Mouse (Mus musculus) heart, embryonic 12.5 days (tissue): ENCODE results near the gene Wdr82. TPM values are rescaled to one million over a fixed set of nuclear protein-coding genes. Genes with fewer than 3 reads are reported as not detected.

Experiments
- ATAC-seq: fragments of 200-750 bp; cut with Nextera tagmentation; 2 replicates; pipeline ENCODE4 v1.8.0; 2017; ENCODE audit warnings: moderate TSS enrichment, moderate library complexity; ENCODE audit not compliant: insufficient number of reproducible peaks, low FRiP score
- H3K27ac ChIP-seq: fragments of 300-500 bp; sonication (generic); 2 replicates; pipeline ENCODE4 v1.5.1; 2016; ENCODE audit warnings: mild to moderate bottlenecking, moderate library complexity; ENCODE audit not compliant: poor library complexity, severe bottlenecking
- H3K27me3 ChIP-seq: fragments of 300-500 bp; sonication (generic); replicated peaks from 2 replicates; pipeline ENCODE4 v1.6.1; 2016; ENCODE audit warnings: mild to moderate bottlenecking, moderate library complexity
- H3K36me3 ChIP-seq: fragments of 300-500 bp; sonication (generic); 2 replicates; pipeline ENCODE4 v1.6.1; 2016; ENCODE audit warnings: mild to moderate bottlenecking, moderate library complexity
- H3K4me1 ChIP-seq: fragments of 300-500 bp; sonication (generic); replicated peaks from 2 replicates; pipeline ENCODE4 v1.6.1; 2016; ENCODE audit warnings: mild to moderate bottlenecking
- H3K4me2 ChIP-seq: fragments of 300-500 bp; sonication (generic); 2 replicates; pipeline ENCODE4 v1.6.1; 2016; ENCODE audit warnings: mild to moderate bottlenecking, moderate library complexity
- H3K4me3 ChIP-seq: fragments of 300-500 bp; sonication (generic); 2 replicates; pipeline ENCODE4 v1.5.1; 2016; ENCODE audit warnings: mild to moderate bottlenecking
- H3K9ac ChIP-seq: fragments of 300-500 bp; sonication (generic); 2 replicates; pipeline ENCODE4 v1.6.1; 2016; ENCODE audit warnings: mild to moderate bottlenecking, moderate library complexity
- H3K9me3 ChIP-seq: fragments of 300-500 bp; sonication (generic); replicated peaks from 2 replicates; pipeline ENCODE4 v1.6.1; 2016; ENCODE audit warnings: mild to moderate bottlenecking, moderate library complexity
- WGBS: fragments of 180-500 bp; shearing (Covaris S2); methylation state at CpG from one replicate; pipeline ENCODE4 v1.1.7; 2016; 5-methylcytosine and 5-hydroxymethylcytosine counted together
- polyA plus RNA-seq: library from polyadenylated mRNA; unstranded; fragments of >200 nt; fragmentation: Nextera tagmentation; extraction: Ambion mirVana; gene quantifications from 2 replicates; pipeline ENCODE4 v1.2.1, GENCODE M21; 2016

The Wdr82 gene
- polyA plus RNA-seq, 1 experiment from 2014 or later: 23.6 TPM

GRCm38 (mm10) chr9:106226151-106226682 is 55.5 kb downstream of the Wdr82 start:
- peak overlapping the region; percentile 48 for H3K4me3 ChIP-seq
- H3K9me3 ChIP-seq: no peaks in the 10 kb centered on the region
- no peak overlapping the region for H3K27ac ChIP-seq
- peak overlapping the region; percentile 84 for H3K4me2 ChIP-seq
- WGBS: 4% methylated on average over 34 of the region's 34 CpGs
- peak; percentile 31 for ATAC-seq
- peak overlapping the region; percentile 67 for H3K9ac ChIP-seq
- H3K4me1 ChIP-seq: peaks cover 22% of the 10 kb centered on the region
- no peaks in the 10 kb centered on the region for H3K36me3 ChIP-seq
- H3K27me3 ChIP-seq: peaks cover 24% of the 10 kb centered on the region

GRCm38 (mm10) chr9:106227790-106228429 is 57.2 kb downstream of the Wdr82 start:
- Histone ChIP-seq H3K9ac (no peak overlapping the region), H3K27ac (no peak overlapping the region), H3K9me3 (no peaks in the 10 kb centered on the region), H3K27me3 (peaks cover 24% of the 10 kb centered on the region), H3K4me1 (peaks cover 22% of the 10 kb centered on the region), H3K4me2 (no peak overlapping the region), H3K36me3 (peaks cover 6% of the 10 kb centered on the region), H3K4me3 (no peak overlapping the region)
- 22% methylated on average over 8 of the region's 8 CpGs for WGBS
- no peak for ATAC-seq

GRCm38 (mm10) chr9:106230051-106230733 is 59.5 kb downstream of the Wdr82 start:
- H3K4me1 ChIP-seq: peaks cover 29% of the 10 kb centered on the region
- WGBS: 76% methylated on average over 9 of the region's 9 CpGs
- no peak overlapping the region for H3K27ac ChIP-seq
- H3K27me3 ChIP-seq: peaks cover 7% of the 10 kb centered on the region
- H3K9me3 ChIP-seq: no peaks in the 10 kb centered on the region
- ATAC-seq: no peak
- no peak overlapping the region for H3K4me2 ChIP-seq
- no peak overlapping the region for H3K4me3 ChIP-seq
- peaks cover 29% of the 10 kb centered on the region for H3K36me3 ChIP-seq
- no peak overlapping the region for H3K9ac ChIP-seq

- no peak for ATAC-seq
- H3K27ac ChIP-seq: no peak overlapping the region
- H3K9me3 ChIP-seq: no peaks in the 10 kb centered on the region
- no peak overlapping the region for H3K4me2 ChIP-seq
- whole genome bisulfite sequencing: 47% methylated on average over 3 of the region's 3 CpGs
- H3K9ac ChIP-seq: no peak overlapping the region
- H3K4me1 ChIP-seq: peaks cover 31% of the 10 kb centered on the region
- H3K27me3 ChIP-seq: peaks cover 1% of the 10 kb centered on the region
- no peak overlapping the region for H3K4me3 ChIP-seq
- H3K36me3 ChIP-seq: peaks cover 34% of the 10 kb centered on the region
Measured at GRCm38 (mm10) chr9:106230734-106231106, 60.0 kb downstream of the Wdr82 start.

- Histone ChIP-seq H3K9me3 (no peaks in the 10 kb centered on the region), H3K4me3 (no peak overlapping the region), H3K4me2 (no peak overlapping the region), H3K36me3 (peaks cover 38% of the 10 kb centered on the region), H3K27me3 (no peaks in the 10 kb centered on the region), H3K4me1 (peaks cover 26% of the 10 kb centered on the region), H3K9ac (no peak overlapping the region), H3K27ac (no peak overlapping the region)
- no peak for ATAC-seq
- 68% methylated on average over 7 of the region's 7 CpGs for WGBS
Measured at GRCm38 (mm10) chr9:106231220-106231619, 60.5 kb downstream of the Wdr82 start.

GRCm38 (mm10) chr9:106231816-106232215 is 61.1 kb downstream of the Wdr82 start:
- no peak overlapping the region for H3K4me2 ChIP-seq
- no peak overlapping the region for H3K4me3 ChIP-seq
- no peak overlapping the region for H3K9ac ChIP-seq
- H3K27ac ChIP-seq: no peak overlapping the region
- H3K27me3 ChIP-seq: no peaks in the 10 kb centered on the region
- no peak for ATAC-seq
- H3K9me3 ChIP-seq: no peaks in the 10 kb centered on the region
- WGBS: 76% methylated on average over 4 of the region's 4 CpGs
- H3K4me1 ChIP-seq: peaks cover 20% of the 10 kb centered on the region
- H3K36me3 ChIP-seq: peaks cover 44% of the 10 kb centered on the region

DNA sequence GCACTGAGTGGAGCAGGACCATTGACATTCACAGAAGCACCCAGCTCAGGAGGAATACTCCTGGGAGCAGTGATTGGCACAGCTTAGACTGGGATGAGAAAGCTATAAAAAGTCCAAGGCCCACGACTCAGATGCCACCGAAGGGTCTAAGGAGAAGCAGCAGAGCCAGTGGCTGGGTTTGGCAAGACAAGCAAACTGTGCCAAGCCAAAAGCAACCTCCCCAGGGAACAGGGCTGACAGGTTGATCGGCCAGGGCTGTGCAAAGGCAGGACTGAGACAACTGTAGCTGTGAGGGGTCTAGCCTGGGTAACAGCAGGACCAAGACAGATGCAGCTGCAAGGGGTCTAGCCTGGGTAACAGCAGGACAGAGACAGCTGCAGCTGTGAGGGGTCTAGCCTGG is 62.2 kb downstream of the Wdr82 start:
- H3K27me3 ChIP-seq: no peaks in the 10 kb centered on the region
- H3K4me3 ChIP-seq: no peak overlapping the region
- WGBS: 86% methylated on average over 3 of the region's 3 CpGs
- no peak for ATAC-seq
- no peak overlapping the region for H3K4me2 ChIP-seq
- H3K9me3 ChIP-seq: no peaks in the 10 kb centered on the region
- H3K9ac ChIP-seq: no peak overlapping the region
- H3K27ac ChIP-seq: no peak overlapping the region
- H3K36me3 ChIP-seq: peaks cover 55% of the 10 kb centered on the region
- peaks cover 16% of the 10 kb centered on the region for H3K4me1 ChIP-seq

GRCm38 (mm10) chr9:106233953-106234352 is 63.2 kb downstream of the Wdr82 start:
- 80% methylated on average over 6 of the region's 6 CpGs for WGBS

DNA sequence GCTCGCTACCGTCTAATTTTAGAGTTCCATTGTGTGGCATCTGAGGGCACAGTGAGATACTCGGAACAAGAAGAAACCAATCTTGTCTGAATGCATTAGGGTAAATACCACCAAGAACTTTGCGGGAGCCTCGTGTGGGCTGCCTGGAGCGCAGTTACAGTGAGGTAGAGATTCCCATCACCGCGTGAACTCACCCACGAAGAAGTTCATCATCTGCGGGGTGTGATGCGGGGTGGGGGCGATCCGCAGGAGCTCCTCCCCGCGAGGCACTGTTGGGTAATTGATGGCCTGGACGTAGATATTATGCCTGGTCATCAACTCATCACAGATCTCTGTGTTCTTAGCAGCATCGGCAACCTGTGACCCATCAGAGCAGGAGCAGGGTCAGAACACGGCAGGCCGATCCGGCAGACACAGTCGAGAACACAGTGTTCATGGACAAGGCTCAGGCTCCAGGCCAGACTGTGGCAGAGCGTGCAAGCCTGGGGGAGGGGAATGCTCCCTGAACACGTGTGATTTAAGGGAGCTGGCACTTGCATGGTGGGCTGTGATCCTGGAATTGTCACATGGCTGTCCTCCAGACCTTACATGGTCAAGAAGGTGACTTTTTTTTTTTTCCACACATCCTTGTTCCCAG is 64.6 kb downstream of the Wdr82 start:
- H3K27me3 ChIP-seq: no peaks in the 10 kb centered on the region
- peaks cover 79% of the 10 kb centered on the region for H3K36me3 ChIP-seq
- no peak overlapping the region for H3K4me2 ChIP-seq
- H3K9ac ChIP-seq: 0 out of 2 replicates have a peak overlapping the region, but pooled peaks have one; percentile 37
- H3K4me3 ChIP-seq: no peak overlapping the region
- no peaks in the 10 kb centered on the region for H3K9me3 ChIP-seq
- H3K27ac ChIP-seq: no peak overlapping the region
- no peak for ATAC-seq
- 79% methylated on average over 23 of the region's 23 CpGs for WGBS
- peaks cover 10% of the 10 kb centered on the region for H3K4me1 ChIP-seq

More at GRCm38 (mm10) chr9:106233953-106234352, 63.2 kb downstream of the Wdr82 start:
- no peak overlapping the region for H3K9ac ChIP-seq
- peaks cover 65% of the 10 kb centered on the region for H3K36me3 ChIP-seq
- no peak overlapping the region for H3K4me2 ChIP-seq
- H3K4me3 ChIP-seq: no peak overlapping the region
- ATAC-seq: no peak
- no peaks in the 10 kb centered on the region for H3K27me3 ChIP-seq
- H3K4me1 ChIP-seq: peaks cover 10% of the 10 kb centered on the region
- H3K27ac ChIP-seq: no peak overlapping the region
- no peaks in the 10 kb centered on the region for H3K9me3 ChIP-seq

- no peak overlapping the region for H3K27ac ChIP-seq
- peaks cover 10% of the 10 kb centered on the region for H3K4me1 ChIP-seq
- no peak overlapping the region for H3K4me2 ChIP-seq
- peaks cover 88% of the 10 kb centered on the region for H3K36me3 ChIP-seq
- no peaks in the 10 kb centered on the region for H3K9me3 ChIP-seq
- ATAC-seq: no peak
- H3K9ac ChIP-seq: no peak overlapping the region
- no peak overlapping the region for H3K4me3 ChIP-seq
- 88% methylated on average over 23 of the region's 23 CpGs for WGBS
- H3K27me3 ChIP-seq: no peaks in the 10 kb centered on the region
Measured at GRCm38 (mm10) chr9:106236156-106236817, 65.6 kb downstream of the Wdr82 start.

- H3K9me3 ChIP-seq: no peaks in the 10 kb centered on the region
Measured at GRCm38 (mm10) chr9:106236818-106237211, 66.1 kb downstream of the Wdr82 start.

More at GRCm38 (mm10) chr9:106236818-106237211, 66.1 kb downstream of the Wdr82 start:
- H3K9ac ChIP-seq: no peak overlapping the region
- H3K4me1 ChIP-seq: peaks cover 10% of the 10 kb centered on the region
- no peak overlapping the region for H3K27ac ChIP-seq
- peaks cover 93% of the 10 kb centered on the region for H3K36me3 ChIP-seq
- 73% methylated on average over 3 of the region's 3 CpGs for WGBS
- ATAC-seq: no peak
- H3K27me3 ChIP-seq: no peaks in the 10 kb centered on the region
- no peak overlapping the region for H3K4me3 ChIP-seq
- no peak overlapping the region for H3K4me2 ChIP-seq
